Mouse (Mus musculus): ENCODE results near the gene Tnfrsf9.
"Not testable (repeated sequence)": the region's sequence is repeated elsewhere in the genome, so short reads cannot be mapped to it uniquely, and the experiment has no call there.

Tnfrsf9 gene

GRCm38 (mm10) chr4:150914290-150914733 lies at the start of gene Tnfrsf9, which contains the start of gene Park7:
Tnfrsf9 (plus strand) TSS chr4:150914562.
Park7 (minus strand) TSS chr4:150914437.
- DNase-seq (ENCODE audit: low spot score) = peak; percentile 98

- peak; percentile 61 for DNase-seq (ENCODE audit: low spot score)
Observed at GRCm38 (mm10) chr4:150865371-150865770, 49.0 kb upstream of the Tnfrsf9 start.

GRCm38 (mm10) chr4:150866069-150866468 lies 48.3 kb upstream of the Tnfrsf9 start:
- no peak for DNase-seq (ENCODE audit: low spot score)

- no peak for DNase-seq (ENCODE audit: low spot score)
Observed at GRCm38 (mm10) chr4:150866494-150866893, 47.9 kb upstream of the Tnfrsf9 start.

GRCm38 (mm10) chr4:150868161-150868560 lies 46.2 kb upstream of the Tnfrsf9 start:
- DNase-seq (ENCODE audit: low spot score) = no peak

GRCm38 (mm10) chr4:150868859-150869258 lies 45.5 kb upstream of the Tnfrsf9 start:
- no peak for DNase-seq (ENCODE audit: low spot score)

GRCm38 (mm10) chr4:150869276-150870197 lies 44.8 kb upstream of the Tnfrsf9 start:
- no peak for DNase-seq (ENCODE audit: low spot score)

GRCm38 (mm10) chr4:150870963-150871391 lies 43.4 kb upstream of the Tnfrsf9 start:
- DNase-seq (ENCODE audit: low spot score) = no peak

- no peak for DNase-seq (ENCODE audit: low spot score)
Observed at GRCm38 (mm10) chr4:150871392-150872138, 42.8 kb upstream of the Tnfrsf9 start.

GRCm38 (mm10) chr4:150872139-150872651 lies 42.2 kb upstream of the Tnfrsf9 start:
- no peak for DNase-seq (ENCODE audit: low spot score)

GRCm38 (mm10) chr4:150872681-150873080 lies 41.7 kb upstream of the Tnfrsf9 start:
- DNase-seq (ENCODE audit: low spot score) = no peak

- DNase-seq (ENCODE audit: low spot score) = not testable (repeated sequence)
Observed at GRCm38 (mm10) chr4:150874416-150874815, 39.9 kb upstream of the Tnfrsf9 start.

- no peak for DNase-seq (ENCODE audit: low spot score)
Observed at GRCm38 (mm10) chr4:150875393-150875792, 39.0 kb upstream of the Tnfrsf9 start.

GRCm38 (mm10) chr4:150879631-150880030 lies 34.7 kb upstream of the Tnfrsf9 start:
- no peak for DNase-seq (ENCODE audit: low spot score)

GRCm38 (mm10) chr4:150880364-150880763 lies 34.0 kb upstream of the Tnfrsf9 start:
- DNase-seq (ENCODE audit: low spot score) = no peak

- DNase-seq (ENCODE audit: low spot score) = no peak
Observed at GRCm38 (mm10) chr4:150882632-150883031, 31.7 kb upstream of the Tnfrsf9 start.

GRCm38 (mm10) chr4:150887903-150888302 lies 26.5 kb upstream of the Tnfrsf9 start:
- no peak for DNase-seq (ENCODE audit: low spot score)

- DNase-seq (ENCODE audit: low spot score) = no peak
Observed at GRCm38 (mm10) chr4:150888492-150888891, 25.9 kb upstream of the Tnfrsf9 start.

- no peak for DNase-seq (ENCODE audit: low spot score)
Observed at GRCm38 (mm10) chr4:150889273-150889954, 24.9 kb upstream of the Tnfrsf9 start.

- no peak for DNase-seq (ENCODE audit: low spot score)
Observed at GRCm38 (mm10) chr4:150889955-150890315, 24.4 kb upstream of the Tnfrsf9 start.

- DNase-seq (ENCODE audit: low spot score) = no peak
Observed at GRCm38 (mm10) chr4:150891308-150891707, 23.1 kb upstream of the Tnfrsf9 start.

Measured in retina, embryonic 14.5 days (tissue).